Mouse (Mus musculus): ENCODE measurements around the gene Lasp1. TPM values are rescaled to one million over a fixed set of nuclear protein-coding genes. Genes with fewer than 3 reads are reported as not detected.
A peak's percentile ranks its signal among the peaks of the same experiment; 100 is the strongest.

Lasp1 gene
- polyA plus RNA-seq (2021): 246 TPM

DNA sequence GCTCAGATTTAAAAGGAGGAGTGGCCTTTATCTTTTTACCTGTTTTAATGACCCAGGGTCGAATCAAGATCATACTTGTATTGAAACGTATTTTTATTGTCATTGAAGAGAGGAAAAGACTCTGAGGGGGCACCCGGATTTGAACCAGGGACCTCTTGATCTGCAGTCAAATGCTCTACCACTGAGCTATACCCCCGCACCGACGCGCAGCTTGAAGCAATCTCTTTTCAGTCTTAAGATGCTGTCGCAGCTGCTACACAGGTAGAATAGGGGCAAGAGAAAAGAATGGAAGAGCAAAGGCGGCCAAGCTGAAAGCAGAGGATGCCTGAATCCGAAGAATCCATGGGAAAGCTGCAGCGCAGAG is at the start of gene Lasp1:
Lasp1 (plus strand) TSS at position 219 of the 364 bp plus-strand sequence.
- ATAC-seq (peak; percentile 5), DNase-seq (ENCODE audit: low read depth, low spot score) (no peak)
- TF ChIP-seq CTCF (IDR thresholded peaks at IDR 0.05): no peak
- CTCF ChIA-PET: no interaction called here
- POLR2A ChIA-PET: interaction anchor here (1.8 to 6.7 kb wide), 2 partner anchors 9 to 16 kb away, joined by 10 to 133 read pairs; no protein-coding TSS in a partner anchor
- in situ Hi-C loops (cut with MboI; ENCODE audit: low pct_unique_long_range_greater_than_20kb): loop anchor here (5.0 kb wide), 2 partner anchors 84 to 189 kb away; partner anchors contain the start of genes Fbxo47 and Plxdc1
- H3K27me3 ChIP-seq: no peaks in the 10 kb centered on the region

GRCm38 (mm10) chr11:97753277-97753676 is 45.5 kb upstream of the Lasp1 start:
- DNase-seq (ENCODE audit: low read depth, low spot score): no peak
- ChIA-PET CTCF (no interaction called here), POLR2A (no interaction called here)
- in situ Hi-C loops (cut with MboI; ENCODE audit: low pct_unique_long_range_greater_than_20kb): no loop called here
- no peak for ATAC-seq
- no peak for TF ChIP-seq CTCF (IDR thresholded peaks at IDR 0.05)
- H3K27me3 ChIP-seq: no peaks in the 10 kb centered on the region

- in situ Hi-C loops (cut with MboI; ENCODE audit: low pct_unique_long_range_greater_than_20kb): no loop called here
- ChIA-PET CTCF (no interaction called here), POLR2A (interaction anchor here (0.6 kb wide), 1 partner anchor 456 kb away, joined by 3 read pairs; no protein-coding TSS in a partner anchor)
- no peak for TF ChIP-seq CTCF (IDR thresholded peaks at IDR 0.05)
- no peaks in the 10 kb centered on the region for H3K27me3 ChIP-seq
- no peak for DNase-seq (ENCODE audit: low read depth, low spot score)
- no peak for ATAC-seq
Measured at GRCm38 (mm10) chr11:97758125-97758524, 40.7 kb upstream of the Lasp1 start.

- ATAC-seq (no peak), DNase-seq (ENCODE audit: low read depth, low spot score) (no peak)
- in situ Hi-C loops (cut with MboI; ENCODE audit: low pct_unique_long_range_greater_than_20kb): no loop called here
- POLR2A ChIA-PET: no interaction called here
- CTCF ChIA-PET: interaction anchor here (0.9 kb wide), 1 partner anchor 8 kb away, joined by 3 read pairs; no protein-coding TSS in a partner anchor
- no peak for TF ChIP-seq CTCF (IDR thresholded peaks at IDR 0.05)
- H3K27me3 ChIP-seq: no peaks in the 10 kb centered on the region
Measured at GRCm38 (mm10) chr11:97758942-97759341, 39.9 kb upstream of the Lasp1 start.

DNA sequence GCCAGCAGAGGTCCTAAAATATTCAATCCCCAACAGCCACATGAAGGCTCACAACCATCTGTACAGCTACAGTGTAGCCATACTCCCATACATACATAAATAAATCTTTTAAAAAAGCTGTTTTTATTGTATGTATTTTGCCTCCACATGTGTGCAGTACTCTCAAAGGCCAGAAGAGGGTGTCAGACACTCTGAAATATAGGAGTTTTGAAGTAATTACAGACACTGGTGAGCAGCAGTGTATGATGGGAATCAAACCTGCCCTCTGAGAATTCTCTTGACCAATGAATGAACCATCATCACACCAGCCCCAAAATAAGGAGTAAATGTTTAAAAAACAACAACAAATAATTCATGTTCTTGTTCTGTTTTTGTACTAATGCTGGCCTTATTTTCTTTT is 37.2 kb upstream of the Lasp1 start:
- DNase-seq (ENCODE audit: low read depth, low spot score) (no peak), ATAC-seq (no peak)
- TF ChIP-seq CTCF (IDR thresholded peaks at IDR 0.05): no peak
- POLR2A ChIA-PET: no interaction called here
- CTCF ChIA-PET: no interaction called here
- no peaks in the 10 kb centered on the region for H3K27me3 ChIP-seq
- in situ Hi-C loops (cut with MboI; ENCODE audit: low pct_unique_long_range_greater_than_20kb): no loop called here

- ATAC-seq (peak; percentile 57), DNase-seq (ENCODE audit: low read depth, low spot score) (peak; percentile 84)
- no peaks in the 10 kb centered on the region for H3K27me3 ChIP-seq
- ChIA-PET CTCF (interaction anchor here (1.3 to 1.4 kb wide), 2 partner anchors 8 to 18 kb away, joined by 3 to 4 read pairs; no protein-coding TSS in a partner anchor), POLR2A (interaction anchor here (0.7 to 1.2 kb wide), 5 partner anchors 9 to 383 kb away, joined by 3 to 6 read pairs (median 4); partner anchors contain the start of gene Rpl23)
- TF ChIP-seq CTCF (IDR thresholded peaks at IDR 0.05): no peak
- in situ Hi-C loops (cut with MboI; ENCODE audit: low pct_unique_long_range_greater_than_20kb): no loop called here
Measured at GRCm38 (mm10) chr11:97766154-97766881, 32.5 kb upstream of the Lasp1 start, which contains the start of gene Cwc25. Cwc25 (minus strand) TSS chr11:97766556.

DNA sequence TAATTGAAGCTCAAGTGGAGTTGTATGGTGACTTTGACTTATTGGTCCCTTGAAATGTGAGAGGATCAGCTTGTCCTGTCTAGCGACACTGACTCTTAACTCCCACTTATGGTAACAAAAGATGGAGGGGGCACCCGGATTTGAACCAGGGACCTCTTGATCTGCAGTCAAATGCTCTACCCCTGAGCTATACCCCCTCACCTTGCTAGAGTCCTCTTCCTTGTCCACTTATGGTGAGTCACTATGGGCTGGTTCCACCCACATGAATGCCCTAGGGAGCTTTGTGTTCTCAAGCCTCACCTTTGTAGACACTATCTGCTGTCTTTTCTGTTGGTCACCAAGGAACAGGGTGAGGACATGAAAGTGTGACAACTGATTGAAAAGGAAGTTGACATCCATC is 29.1 kb upstream of the Lasp1 start:
- in situ Hi-C loops (cut with MboI; ENCODE audit: low pct_unique_long_range_greater_than_20kb): no loop called here
- DNase-seq (ENCODE audit: low read depth, low spot score): no peak
- POLR2A ChIA-PET: interaction anchor here (0.7 to 0.9 kb wide), 2 partner anchors 19 to 236 kb away, joined by 3 to 4 read pairs; no protein-coding TSS in a partner anchor

DNA sequence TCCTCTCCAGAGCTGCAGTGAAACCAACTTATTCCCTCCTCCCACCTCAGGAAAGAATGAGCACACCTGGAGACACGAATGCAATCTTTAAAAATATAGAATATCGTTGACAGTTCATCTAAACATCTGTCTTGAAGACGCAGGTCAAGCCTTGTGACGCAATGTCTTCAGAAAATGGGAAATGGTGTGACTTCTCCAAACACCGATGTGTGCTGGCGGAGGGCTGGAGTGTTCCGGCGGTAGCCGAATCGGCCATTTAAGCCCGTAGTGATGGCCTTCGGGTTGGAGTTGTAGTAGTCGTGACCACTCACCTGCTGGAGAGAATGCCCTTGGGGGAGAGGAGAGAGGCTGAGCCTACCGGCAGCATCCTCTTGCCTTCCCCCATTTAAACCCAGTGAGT is 27.4 kb upstream of the Lasp1 start:
- no peak for DNase-seq (ENCODE audit: low read depth, low spot score)
- POLR2A ChIA-PET: no interaction called here
- no peak for ATAC-seq
- H3K27me3 ChIP-seq: no peaks in the 10 kb centered on the region
- in situ Hi-C loops (cut with MboI; ENCODE audit: low pct_unique_long_range_greater_than_20kb): no loop called here
- no peak for TF ChIP-seq CTCF (IDR thresholded peaks at IDR 0.05)
- CTCF ChIA-PET: no interaction called here

More for the DNA sequence above, 29.1 kb upstream of the Lasp1 start:
- H3K27me3 ChIP-seq: no peaks in the 10 kb centered on the region
- CTCF ChIA-PET: no interaction called here
- no peak for TF ChIP-seq CTCF (IDR thresholded peaks at IDR 0.05)
- ATAC-seq: no peak

- POLR2A ChIA-PET: interaction anchor here (0.5 to 1.2 kb wide), 2 partner anchors 10 to 136 kb away, joined by 3 read pairs; no protein-coding TSS in a partner anchor
- ATAC-seq (no peak), DNase-seq (ENCODE audit: low read depth, low spot score) (no peak)
- H3K27me3 ChIP-seq: no peaks in the 10 kb centered on the region
- no peak for TF ChIP-seq CTCF (IDR thresholded peaks at IDR 0.05)
- in situ Hi-C loops (cut with MboI; ENCODE audit: low pct_unique_long_range_greater_than_20kb): no loop called here
- CTCF ChIA-PET: no interaction called here
Measured at GRCm38 (mm10) chr11:97775186-97775585, 23.6 kb upstream of the Lasp1 start.

DNA sequence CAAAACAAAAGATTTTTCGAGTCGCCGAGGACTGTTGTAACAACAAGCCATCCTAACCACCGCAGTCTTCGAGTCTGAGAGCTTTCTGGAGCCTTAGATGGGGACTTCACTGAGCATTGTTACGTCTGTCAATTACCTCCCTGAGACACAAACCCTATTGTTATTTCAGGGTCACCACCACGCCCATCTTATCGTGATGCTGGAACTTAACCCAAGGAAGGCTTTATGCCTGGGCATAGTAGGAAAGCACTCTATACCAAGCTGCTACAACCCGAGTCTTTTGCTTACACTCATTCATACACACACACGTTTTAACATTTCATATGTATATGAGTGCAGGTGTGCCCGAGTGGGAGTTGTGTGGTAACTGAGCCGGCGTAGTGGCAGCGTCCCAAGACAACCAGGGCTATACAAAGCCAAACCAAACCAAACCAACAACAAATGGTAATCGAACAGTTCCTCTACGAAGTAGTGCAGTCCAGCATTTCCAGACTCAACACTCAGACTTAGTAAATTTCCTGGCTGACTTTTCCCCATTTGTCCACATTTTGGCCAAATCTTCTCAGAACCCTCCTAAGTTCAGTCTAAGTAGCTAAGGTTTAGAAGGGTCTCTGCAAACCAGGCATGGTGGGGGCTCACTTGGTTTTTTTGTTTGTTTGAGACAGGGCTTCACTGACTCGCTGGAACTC is 22.8 kb upstream of the Lasp1 start, which contains the start of gene 1700001P01Rik:
1700001P01Rik (minus strand) TSS at position 111 of the 689 bp plus-strand sequence.
- no peak for ATAC-seq
- ChIA-PET CTCF (no interaction called here), POLR2A (no interaction called here)
- no peaks in the 10 kb centered on the region for H3K27me3 ChIP-seq
- in situ Hi-C loops (cut with MboI; ENCODE audit: low pct_unique_long_range_greater_than_20kb): no loop called here
- DNase-seq (ENCODE audit: low read depth, low spot score): no peak
- TF ChIP-seq CTCF (IDR thresholded peaks at IDR 0.05): no peak

Data from Patski (cell line).